Mouse (Mus musculus) liver, embryonic 11.5 days (tissue): ENCODE results near the gene Uqcr10. TPM values are rescaled to one million over a fixed set of nuclear protein-coding genes. Genes with fewer than 3 reads are reported as not detected.

Source experiments
- ATAC-seq: fragments of 200-750 bp; cut with Nextera tagmentation; replicated peaks from 2 replicates; pipeline ENCODE4 v1.8.0; 2017; ENCODE audit warnings: moderate number of reproducible peaks, mild to moderate bottlenecking, moderate TSS enrichment, moderate library complexity; ENCODE audit not compliant: low FRiP score
- DNase-seq: peaks from one replicate; pipeline ENCODE4 v3.0.0-alpha.2; 2017; ENCODE audit warnings: low spot score
- H3K27ac ChIP-seq: fragments of 300-500 bp; sonication (generic); 2 replicates; pipeline ENCODE4 v1.5.1; 2014; ENCODE audit warnings: mild to moderate bottlenecking, low read depth, low read length, control low read depth
- H3K27me3 ChIP-seq: fragments of 300-500 bp; sonication (generic); replicated peaks from 2 replicates; pipeline ENCODE4 v1.6.1; 2014; ENCODE audit warnings: low read length, mixed read lengths; ENCODE audit not compliant: control insufficient read depth, insufficient read depth
- H3K36me3 ChIP-seq: fragments of 300-500 bp; sonication (generic); 2 replicates; pipeline ENCODE4 v1.6.1; 2014; ENCODE audit warnings: mild to moderate bottlenecking, low read length, moderate library complexity, mixed read lengths; ENCODE audit not compliant: control insufficient read depth, insufficient read depth
- H3K4me1 ChIP-seq: fragments of 300-500 bp; sonication (generic); replicated peaks from 2 replicates; pipeline ENCODE4 v1.6.1; 2014; ENCODE audit warnings: low read length, mixed read lengths; ENCODE audit not compliant: control insufficient read depth, insufficient read depth
- H3K4me2 ChIP-seq: fragments of 300-500 bp; sonication (generic); 2 replicates; pipeline ENCODE4 v1.6.1; 2014; ENCODE audit warnings: mild to moderate bottlenecking, control low read depth, moderate library complexity
- H3K4me3 ChIP-seq: fragments of 300-500 bp; sonication (generic); 2 replicates; pipeline ENCODE4 v1.5.1; 2014; ENCODE audit warnings: low read depth, low read length, control low read depth
- H3K9ac ChIP-seq: fragments of 300-500 bp; sonication (generic); 2 replicates; pipeline ENCODE4 v1.6.1; 2014; ENCODE audit warnings: low read depth, low read length, control low read depth
- H3K9me3 ChIP-seq: fragments of 300-500 bp; sonication (generic); 2 replicates; pipeline ENCODE4 v1.6.1; 2016; ENCODE audit warnings: low read length, inconsistent platforms, mixed read lengths; ENCODE audit not compliant: control insufficient read depth
- WGBS: fragments of 180-500 bp; shearing (Covaris S2); extraction: QIAGEN DNeasy Blood & Tissue Kit; methylation state at CpG from one replicate; pipeline ENCODE4 v1.1.7; 2014; 5-methylcytosine and 5-hydroxymethylcytosine counted together
- polyA plus RNA-seq: library from polyadenylated mRNA; unstranded; fragments of >200 nt; fragmentation: Nextera tagmentation; extraction: Ambion mirVana; gene quantifications from 2 replicates; pipeline ENCODE4 v1.2.1, GENCODE M21; 2014

The Uqcr10 gene
- polyA plus RNA-seq, 1 experiment from 2014 or later = 891 TPM

DNA sequence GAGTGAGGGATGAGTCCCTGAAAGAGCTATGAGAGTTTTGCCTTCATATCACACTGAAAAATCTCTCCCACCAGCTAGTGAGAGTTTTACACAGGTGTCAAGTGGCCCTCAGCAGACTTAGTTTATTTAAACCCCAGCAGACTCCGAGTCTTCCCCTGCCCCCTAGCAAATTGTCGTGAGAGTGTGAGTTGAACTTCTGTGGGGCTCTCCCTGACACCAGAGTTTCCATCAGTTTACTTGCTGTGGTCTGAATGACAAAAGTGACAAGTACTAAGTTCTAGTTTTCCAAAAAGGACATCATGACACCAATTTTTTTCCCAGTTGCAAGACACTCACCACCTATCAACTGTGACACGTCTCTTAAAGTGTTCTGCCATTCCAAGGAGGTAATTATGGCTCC is 16.3 kb downstream of the Uqcr10 start:
- DNase-seq = no peak
- 64% methylated on average over 3 of the region's 3 CpGs for WGBS
- no peak overlapping the region for H3K4me2 ChIP-seq

DNA sequence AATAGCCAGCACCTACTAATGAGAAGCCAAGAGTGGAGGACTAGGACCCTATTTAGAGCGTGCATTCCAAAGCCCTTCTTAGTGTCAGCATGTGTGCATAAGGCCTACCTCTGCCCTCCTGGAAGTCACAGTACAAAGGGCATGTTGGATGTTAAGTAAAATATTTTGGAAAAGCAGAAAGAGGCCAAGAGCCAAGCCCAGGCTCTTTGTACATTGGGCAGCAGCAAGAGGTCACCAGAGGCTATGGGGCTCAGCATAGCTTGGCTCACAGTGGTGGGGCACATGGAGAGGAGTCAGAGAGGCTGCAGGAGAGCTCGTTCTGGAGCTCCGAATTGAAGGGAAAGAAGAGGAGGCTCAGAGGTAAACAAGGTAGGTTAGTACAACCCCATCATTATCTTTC is 17.1 kb downstream of the Uqcr10 start:
- Histone ChIP-seq H3K27me3 (no peaks in the 10 kb centered on the region), H3K9ac (no peak overlapping the region), H3K9me3 (no peaks in the 10 kb centered on the region), H3K4me2 (no peak overlapping the region), H3K4me3 (no peak overlapping the region), H3K4me1 (no peaks in the 10 kb centered on the region), H3K36me3 (peaks cover 12% of the 10 kb centered on the region), H3K27ac (no peak overlapping the region)
- no peak for DNase-seq
- WGBS = 73% methylated on average over 3 of the region's 3 CpGs
- ATAC-seq = no peak

More for the DNA sequence above, 16.3 kb downstream of the Uqcr10 start:
- Histone ChIP-seq H3K4me1 (no peaks in the 10 kb centered on the region), H3K36me3 (peaks cover 6% of the 10 kb centered on the region), H3K9ac (no peak overlapping the region), H3K4me3 (no peak overlapping the region), H3K9me3 (no peaks in the 10 kb centered on the region), H3K27ac (no peak overlapping the region), H3K27me3 (no peaks in the 10 kb centered on the region)
- ATAC-seq = no peak

GRCm38 (mm10) chr11:4685510-4685909 is 18.6 kb downstream of the Uqcr10 start:
- ATAC-seq (no peak), DNase-seq (no peak)
- Histone ChIP-seq H3K4me2 (no peak overlapping the region), H3K27ac (no peak overlapping the region), H3K4me3 (no peak overlapping the region), H3K9ac (no peak overlapping the region), H3K9me3 (no peaks in the 10 kb centered on the region), H3K4me1 (no peaks in the 10 kb centered on the region), H3K36me3 (peaks cover 23% of the 10 kb centered on the region), H3K27me3 (no peaks in the 10 kb centered on the region)
- WGBS = 90% methylated on average over 5 of the region's 5 CpGs

- Histone ChIP-seq H3K27ac (no peak overlapping the region), H3K4me2 (no peak overlapping the region), H3K4me1 (no peaks in the 10 kb centered on the region), H3K9ac (no peak overlapping the region), H3K4me3 (no peak overlapping the region), H3K27me3 (no peaks in the 10 kb centered on the region), H3K36me3 (peaks cover 23% of the 10 kb centered on the region), H3K9me3 (no peaks in the 10 kb centered on the region)
- DNase-seq (no peak), ATAC-seq (no peak)
- WGBS = 84% methylated on average over 4 of the region's 4 CpGs
Observed at GRCm38 (mm10) chr11:4685071-4685470, 19.1 kb downstream of the Uqcr10 start.

DNA sequence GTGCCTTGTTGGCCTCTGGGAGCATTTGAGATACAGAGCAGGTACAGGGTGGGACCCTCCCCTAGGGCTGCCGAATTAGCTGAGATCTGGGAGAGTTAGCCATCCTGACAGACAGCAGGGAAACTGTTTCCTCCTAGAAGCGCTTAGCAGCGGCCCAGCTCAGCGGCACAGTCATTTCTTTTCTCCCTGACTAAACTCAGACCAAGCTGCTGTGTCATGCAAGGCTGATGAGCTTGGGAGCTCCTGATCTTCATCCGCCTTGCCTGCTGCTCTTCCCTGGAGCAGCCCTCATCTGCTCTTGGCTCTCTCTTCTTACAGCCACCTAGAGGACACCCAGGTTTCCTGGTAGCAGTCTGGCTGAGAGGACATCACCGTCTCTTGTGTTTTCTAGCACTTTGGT is 20.0 kb downstream of the Uqcr10 start:
- Histone ChIP-seq H3K36me3 (peaks cover 28% of the 10 kb centered on the region), H3K4me2 (no peak overlapping the region), H3K9me3 (no peaks in the 10 kb centered on the region), H3K9ac (no peak overlapping the region), H3K27ac (no peak overlapping the region), H3K4me1 (no peaks in the 10 kb centered on the region), H3K27me3 (no peaks in the 10 kb centered on the region), H3K4me3 (no peak overlapping the region)
- DNase-seq (no peak), ATAC-seq (no peak)
- 54% methylated on average over 6 of the region's 6 CpGs for WGBS

GRCm38 (mm10) chr11:4683516-4683915 is 20.6 kb downstream of the Uqcr10 start:
- no peaks in the 10 kb centered on the region for H3K9me3 ChIP-seq

GRCm38 (mm10) chr11:4680126-4680525 is 24.0 kb downstream of the Uqcr10 start:
- DNase-seq = no peak
- H3K4me1 ChIP-seq = peaks cover 14% of the 10 kb centered on the region
- H3K27ac ChIP-seq = no peak overlapping the region
- whole genome bisulfite sequencing = 68% methylated on average over 3 of the region's 3 CpGs
- no peak for ATAC-seq
- no peak overlapping the region for H3K9ac ChIP-seq
- H3K27me3 ChIP-seq = no peaks in the 10 kb centered on the region
- H3K4me3 ChIP-seq = no peak overlapping the region
- no peaks in the 10 kb centered on the region for H3K9me3 ChIP-seq
- peaks cover 36% of the 10 kb centered on the region for H3K36me3 ChIP-seq
- no peak overlapping the region for H3K4me2 ChIP-seq

More at GRCm38 (mm10) chr11:4683516-4683915, 20.6 kb downstream of the Uqcr10 start:
- Histone ChIP-seq H3K9ac (no peak overlapping the region), H3K36me3 (peaks cover 28% of the 10 kb centered on the region), H3K27me3 (no peaks in the 10 kb centered on the region), H3K4me3 (no peak overlapping the region), H3K4me2 (no peak overlapping the region), H3K27ac (no peak overlapping the region), H3K4me1 (no peaks in the 10 kb centered on the region)
- WGBS = 66% methylated on average over 6 of the region's 6 CpGs
- ATAC-seq (no peak), DNase-seq (no peak)

DNA sequence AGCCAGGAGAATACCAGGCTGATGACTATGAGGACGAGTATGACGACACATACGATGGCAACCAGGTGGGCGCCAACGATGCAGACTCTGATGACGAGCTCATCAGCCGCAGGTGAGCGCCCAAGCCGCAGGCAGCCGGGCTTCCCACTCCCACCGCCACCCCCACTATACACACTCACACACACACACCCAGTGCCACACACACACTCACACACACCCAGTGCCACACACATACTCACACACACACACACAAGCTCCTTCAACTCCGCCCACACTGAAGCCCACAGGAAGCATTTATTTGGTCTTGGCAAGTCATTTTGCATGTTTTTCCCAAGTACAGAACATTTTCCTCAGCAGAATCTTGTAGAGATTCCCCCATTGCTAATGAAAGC is 24.7 kb downstream of the Uqcr10 start:
- H3K4me1 ChIP-seq = peaks cover 14% of the 10 kb centered on the region
- no peak overlapping the region for H3K4me3 ChIP-seq
- H3K27me3 ChIP-seq = no peaks in the 10 kb centered on the region
- peaks cover 40% of the 10 kb centered on the region for H3K36me3 ChIP-seq
- no peak overlapping the region for H3K27ac ChIP-seq
- ATAC-seq = no peak
- H3K9me3 ChIP-seq = no peaks in the 10 kb centered on the region
- H3K9ac ChIP-seq = no peak overlapping the region
- WGBS = 91% methylated on average over 12 of the region's 12 CpGs
- no peak overlapping the region for H3K4me2 ChIP-seq
- no peak for DNase-seq

- 79% methylated on average over 13 of the region's 13 CpGs for WGBS
- H3K9me3 ChIP-seq = no peaks in the 10 kb centered on the region
- ATAC-seq (no peak), DNase-seq (no peak)
- peaks cover 14% of the 10 kb centered on the region for H3K4me1 ChIP-seq
- H3K36me3 ChIP-seq = peaks cover 43% of the 10 kb centered on the region
- no peaks in the 10 kb centered on the region for H3K27me3 ChIP-seq
- H3K4me2 ChIP-seq = no peak overlapping the region
- H3K9ac ChIP-seq = no peak overlapping the region
- H3K4me3 ChIP-seq = no peak overlapping the region
- H3K27ac ChIP-seq = no peak overlapping the region
Observed at GRCm38 (mm10) chr11:4678700-4679440, 25.3 kb downstream of the Uqcr10 start.
